Mouse (Mus musculus) embryonic fibroblast, embryonic 13.5 days (primary cell): ENCODE results near the gene Mybphl.

Experiments used
- CTCF ChIP-seq: IDR thresholded peaks from 2 replicates; pipeline ENCODE4 v1.5.1; 2011; ENCODE audit warnings: mild to moderate bottlenecking, control low read depth, low read length, moderate library complexity, borderline replicate concordance; ENCODE audit not compliant: insufficient read depth
- POLR2A ChIP-seq: IDR thresholded peaks from 2 replicates; pipeline ENCODE4 v1.6.1; 2011; ENCODE audit warnings: low read depth, mild to moderate bottlenecking, control low read depth, low read length, moderate library complexity

GRCm38 (mm10) chr3:108425624-108426018, 60.9 kb downstream of the Mybphl start:
- TF ChIP-seq CTCF (no peak), POLR2A (no peak)
